Mouse (Mus musculus): Measurements from ENCODE around the gene Serpina1c.
"Not testable (repeated sequence)": the region's sequence is repeated elsewhere in the genome, so short reads cannot be mapped to it uniquely, and the experiment has no call there.

Serpina1c gene

DNA sequence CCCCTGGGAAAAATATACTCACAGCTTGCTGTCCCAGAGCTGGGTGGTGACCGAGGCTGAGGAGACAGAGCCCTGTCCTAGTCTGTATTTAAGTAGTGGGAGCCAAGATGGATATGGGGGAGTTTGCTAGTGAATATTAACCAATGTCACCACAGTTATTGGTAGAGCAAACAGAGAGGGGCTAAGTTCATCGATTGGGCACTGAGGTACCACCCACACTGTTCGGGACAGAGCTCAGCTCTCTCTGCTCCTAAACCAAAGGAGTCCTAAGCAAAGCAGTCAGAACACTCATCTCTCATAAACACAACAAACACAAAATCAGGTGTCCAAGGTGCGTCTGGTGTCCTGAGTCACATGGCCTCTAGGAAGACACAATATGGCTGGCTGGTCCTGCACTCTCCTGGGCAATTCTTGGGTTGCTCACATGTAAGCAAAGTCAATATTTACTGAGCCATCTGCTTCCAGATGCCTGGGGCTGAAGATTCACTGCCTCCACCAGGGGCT lies at the start of gene Serpina1c:
TSS of gene Serpina1c (minus strand) at position 51 of the 504 bp plus-strand sequence.
- not testable (repeated sequence) for DNase-seq (ENCODE audit: low spot score)

DNA sequence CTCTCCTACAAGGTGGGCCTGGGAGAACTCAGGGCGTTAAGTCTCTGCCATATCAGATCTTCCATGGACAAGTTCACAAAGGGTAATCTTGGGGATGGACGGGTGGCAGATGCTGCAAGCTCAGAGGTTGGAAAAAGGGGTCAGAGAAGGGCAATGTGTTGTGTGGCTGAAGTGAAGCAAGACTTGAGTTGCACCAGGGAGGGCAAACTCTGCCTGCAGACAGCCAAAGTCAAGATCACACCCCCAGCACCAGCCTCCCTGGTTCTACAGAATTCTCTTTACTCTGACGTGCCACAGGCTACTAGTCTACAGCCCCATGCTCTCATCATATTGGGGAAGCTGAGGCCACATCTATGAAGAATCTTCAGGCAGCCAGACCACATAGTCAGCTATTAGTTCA lies 48.3 kb upstream of the Serpina1c start:
- not testable (repeated sequence) for DNase-seq (ENCODE audit: low spot score)

DNA sequence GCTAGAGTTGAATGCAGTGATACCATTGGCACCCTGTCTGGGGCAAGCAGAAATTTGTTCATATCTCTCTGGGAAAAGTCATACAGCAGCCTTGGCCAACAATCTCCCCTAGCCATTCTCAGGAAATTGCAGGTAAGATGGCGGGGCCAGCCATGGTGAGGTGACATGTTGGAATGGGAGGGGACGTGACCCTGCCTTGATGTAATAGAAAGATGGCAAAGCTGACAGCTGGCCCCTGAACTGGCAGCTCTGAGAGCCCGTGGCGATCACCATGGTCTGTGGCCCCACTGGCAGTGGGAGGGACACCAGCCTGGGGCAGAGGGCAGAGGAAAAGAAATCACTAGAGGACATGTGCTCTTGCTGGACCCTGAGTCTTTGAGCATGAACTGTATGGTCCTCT lies 41.6 kb upstream of the Serpina1c start:
- no peak for DNase-seq (ENCODE audit: low spot score)

DNA sequence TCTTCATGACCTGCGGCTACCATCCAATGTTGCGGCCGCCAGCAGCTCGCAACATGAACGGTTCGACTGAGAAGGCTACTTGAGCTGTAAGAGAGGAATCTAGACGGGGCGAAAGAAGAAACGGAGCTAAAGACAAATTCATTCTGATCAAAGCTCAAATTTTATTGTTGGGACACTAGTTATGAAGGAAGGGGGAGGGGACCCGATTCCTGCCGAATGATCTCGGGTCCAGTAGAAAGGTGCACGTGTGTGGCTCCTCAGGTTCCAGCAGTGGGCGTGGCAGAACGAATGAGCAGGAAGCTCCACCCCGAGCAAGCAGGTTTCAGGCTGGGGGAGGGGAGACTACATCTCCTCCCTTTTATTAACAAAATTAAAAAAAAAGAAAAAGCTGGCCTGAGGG lies 4.5 kb upstream of the Serpina1c start:
- not testable (repeated sequence) for DNase-seq (ENCODE audit: low spot score)

DNA sequence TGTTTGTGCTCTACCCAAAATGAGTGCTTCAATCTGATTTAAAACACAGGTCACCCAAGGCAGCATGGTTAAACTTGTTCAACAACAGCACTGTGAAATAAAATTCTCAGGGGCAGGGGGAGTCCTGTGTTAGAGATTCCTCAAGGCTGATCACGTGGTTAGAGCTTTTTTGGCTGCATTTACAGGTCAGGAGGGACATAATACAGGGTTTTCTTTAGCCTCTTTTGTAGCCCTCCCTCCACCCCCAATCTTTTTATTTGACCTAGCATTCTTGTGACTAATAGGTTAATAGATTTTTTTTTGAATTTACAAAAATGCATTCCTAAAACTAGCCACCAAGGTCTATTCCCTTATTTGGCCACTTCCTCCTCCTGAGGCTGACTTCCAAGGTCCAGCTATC lies 3.1 kb upstream of the Serpina1c start:
- not testable (repeated sequence) for DNase-seq (ENCODE audit: low spot score)

DNA sequence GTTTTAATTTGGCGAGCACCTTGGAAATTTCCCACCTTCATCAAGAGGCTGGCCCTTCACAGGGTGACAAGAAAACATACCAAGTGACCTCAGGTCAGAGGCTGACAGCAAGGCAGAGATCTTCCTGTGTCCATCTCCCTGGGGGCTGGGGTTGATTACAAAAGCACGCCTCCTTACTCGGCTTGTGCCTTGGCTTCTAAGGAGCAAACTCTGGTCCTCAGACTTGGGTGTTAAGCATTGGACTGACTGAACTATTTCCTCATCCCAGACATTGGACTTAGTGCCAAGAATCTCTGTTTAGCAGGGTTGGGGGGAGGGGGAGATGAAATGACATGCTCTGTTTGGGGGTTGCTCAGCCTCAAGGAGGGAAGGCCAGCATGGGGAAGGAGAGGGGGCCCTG lies 2.8 kb downstream of the Serpina1c start:
- not testable (repeated sequence) for DNase-seq (ENCODE audit: low spot score)

DNA sequence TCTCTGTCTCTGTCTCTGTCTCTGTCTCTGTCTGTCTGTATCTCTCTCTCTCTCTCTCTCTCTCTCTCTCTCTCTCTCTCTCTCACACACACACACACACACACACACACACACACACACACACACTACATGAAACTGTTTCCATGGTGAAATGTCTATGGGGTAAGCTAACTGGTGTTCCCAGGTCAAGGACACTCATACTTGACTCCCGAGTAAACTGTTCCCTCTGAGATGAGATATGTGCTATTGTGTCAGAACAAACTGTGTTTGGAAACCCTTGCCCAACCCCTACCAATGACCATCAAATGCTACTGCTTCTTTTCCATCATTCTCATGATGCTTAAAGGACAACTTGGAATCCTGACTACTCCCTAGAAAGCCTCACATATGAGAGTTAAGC lies 37.8 kb downstream of the Serpina1c start:
- not testable (repeated sequence) for DNase-seq (ENCODE audit: low spot score)

DNA sequence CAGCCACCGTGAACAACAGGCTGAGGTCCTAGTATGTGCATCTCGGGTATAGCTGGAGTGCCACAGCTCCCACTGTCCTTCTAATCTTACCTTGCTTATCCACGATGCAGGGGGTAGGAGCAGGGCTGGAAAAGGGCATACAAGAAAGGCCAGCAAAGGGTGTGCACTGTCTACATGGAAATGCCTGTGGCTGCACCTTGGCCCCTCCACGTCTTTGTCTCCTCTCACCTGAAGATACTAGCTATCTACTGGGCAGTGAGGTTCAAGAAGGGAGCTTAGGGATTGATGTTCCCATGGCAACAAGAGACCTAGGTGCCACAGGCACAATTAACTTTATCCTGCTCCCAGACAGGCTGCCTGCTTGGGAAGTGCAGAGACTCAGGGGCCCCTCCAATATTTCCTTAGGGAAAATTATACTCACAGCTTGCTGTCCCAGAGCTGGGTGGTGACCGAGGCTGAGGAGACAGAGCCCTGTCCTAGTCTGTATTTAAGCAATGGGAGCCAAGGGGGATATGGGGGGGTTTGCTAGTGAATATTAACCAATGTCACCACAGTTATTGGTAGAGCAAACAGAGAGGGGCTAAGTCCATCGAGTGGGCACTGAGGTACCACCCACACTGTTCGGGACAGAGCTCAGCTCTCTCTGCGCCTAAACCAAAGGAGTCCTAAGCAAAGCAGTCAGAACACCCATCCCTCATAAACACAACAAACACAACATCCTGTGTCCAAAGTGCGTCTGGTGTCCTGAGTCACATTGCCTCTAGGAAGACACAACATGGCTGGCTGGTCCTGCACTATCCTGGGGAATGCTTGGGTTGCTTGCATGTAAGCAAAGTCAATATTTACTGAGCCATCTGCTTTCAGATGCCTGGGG lies 41.3 kb downstream of the Serpina1c start, which contains the start of gene Serpina1a:
TSS of gene Serpina1a (minus strand) at position 462 of the 874 bp plus-strand sequence.
- not testable (repeated sequence) for DNase-seq (ENCODE audit: low spot score)

DNA sequence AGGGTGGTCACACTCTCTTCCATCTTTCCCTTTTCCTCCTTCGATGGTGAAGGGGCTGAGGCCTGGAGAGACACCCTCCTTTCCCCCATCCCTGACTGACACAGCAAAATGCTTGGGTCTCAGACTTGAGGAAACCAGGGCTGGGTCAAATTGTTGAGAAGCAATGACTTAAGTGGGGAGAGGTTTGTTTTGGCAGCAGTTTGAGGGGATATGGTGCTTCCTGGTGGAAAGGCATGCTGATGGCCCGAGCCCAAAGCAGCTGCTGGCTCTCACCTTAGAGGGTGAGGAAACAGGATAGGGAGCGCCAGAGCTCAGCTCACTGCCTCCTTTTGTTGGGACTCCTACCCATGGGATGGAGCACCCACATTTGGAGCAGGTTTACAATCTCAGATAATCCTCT lies 43.7 kb downstream of the Serpina1c start:
- no peak for DNase-seq (ENCODE audit: low spot score)

DNA sequence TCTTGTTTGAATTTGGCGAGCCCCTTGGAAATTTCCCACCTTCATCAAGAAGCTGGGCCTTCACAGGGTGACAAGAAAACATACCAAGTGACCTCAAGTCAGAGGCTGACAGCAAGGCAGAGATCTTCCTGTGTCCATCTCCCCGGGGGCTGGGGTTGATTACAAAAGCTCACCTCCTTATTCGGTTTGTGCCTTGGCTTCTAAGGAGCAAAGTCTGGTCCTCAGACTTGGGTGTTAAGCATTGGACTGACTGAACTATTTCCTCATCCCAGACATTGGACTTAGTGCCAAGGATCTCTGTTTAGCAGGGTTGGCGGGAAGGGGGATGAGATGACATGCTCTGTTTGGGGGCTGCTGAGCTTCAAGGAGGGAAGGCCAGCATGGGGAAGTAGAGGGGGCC lies 44.1 kb downstream of the Serpina1c start:
- DNase-seq (ENCODE audit: low spot score): not testable (repeated sequence)

DNA sequence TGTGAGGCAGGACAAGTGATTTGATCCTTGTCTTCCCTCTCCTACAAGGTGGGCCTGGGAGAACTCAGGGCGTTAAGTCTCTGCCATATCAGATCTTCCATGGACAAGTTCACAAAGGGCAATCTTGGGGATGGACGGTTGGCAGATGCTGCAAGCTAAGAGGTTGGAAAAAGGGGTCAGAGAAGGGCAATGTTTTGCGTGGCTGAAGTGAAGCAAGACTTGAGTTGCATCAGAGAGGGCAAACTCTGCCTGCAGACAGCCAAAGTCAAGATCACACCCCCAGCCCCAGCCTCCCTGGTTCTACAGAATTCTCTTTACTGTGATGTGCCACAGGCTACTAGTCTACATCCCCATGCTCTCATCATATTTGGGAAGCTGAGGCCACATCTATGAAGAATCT lies 45.1 kb downstream of the Serpina1c start:
- not testable (repeated sequence) for DNase-seq (ENCODE audit: low spot score)

DNA sequence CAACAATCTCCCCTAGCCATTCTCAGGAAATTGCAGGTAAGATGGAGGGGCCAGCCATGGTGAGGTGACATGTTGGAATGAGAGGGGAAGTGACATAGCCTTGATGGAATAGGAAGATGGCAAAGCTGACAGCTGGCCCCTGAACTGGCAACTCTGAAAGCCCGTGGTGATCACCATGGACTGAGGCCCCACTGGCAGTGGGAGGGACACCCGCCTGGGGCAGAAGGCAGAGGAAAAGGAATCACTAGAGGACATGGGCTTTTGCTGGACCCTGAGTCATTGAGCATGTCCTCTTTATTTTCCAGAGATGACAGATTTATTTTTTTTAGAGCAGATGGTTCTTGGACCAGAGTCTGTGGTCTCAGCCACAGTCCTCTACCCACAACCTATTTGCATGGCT lies 51.7 kb downstream of the Serpina1c start:
- not testable (repeated sequence) for DNase-seq (ENCODE audit: low spot score)
